Mouse (Mus musculus) CD4-positive helper T cell, adult 2 months (primary cell): ENCODE measurements around the gene Grb7.

Experiments used
- DNase-seq: peaks from one replicate; pipeline ENCODE4 v3.0.0-alpha.2; 2012; ENCODE audit warnings: low read depth, missing footprints, low spot score

The Grb7 gene

GRCm38 (mm10) chr11:98497388-98498288 is 51.4 kb downstream of the Grb7 start:
- peak; percentile 76 for DNase-seq

GRCm38 (mm10) chr11:98504926-98505325 is 58.7 kb downstream of the Grb7 start:
- no peak for DNase-seq
